Mouse (Mus musculus): ENCODE data around the gene Dgcr6. TPM values are rescaled to one million over a fixed set of nuclear protein-coding genes. Genes with fewer than 3 reads are reported as not detected.

Gene Dgcr6
- polyA plus RNA-seq, 1 experiment from 2014 or later: 82.8 TPM

DNA sequence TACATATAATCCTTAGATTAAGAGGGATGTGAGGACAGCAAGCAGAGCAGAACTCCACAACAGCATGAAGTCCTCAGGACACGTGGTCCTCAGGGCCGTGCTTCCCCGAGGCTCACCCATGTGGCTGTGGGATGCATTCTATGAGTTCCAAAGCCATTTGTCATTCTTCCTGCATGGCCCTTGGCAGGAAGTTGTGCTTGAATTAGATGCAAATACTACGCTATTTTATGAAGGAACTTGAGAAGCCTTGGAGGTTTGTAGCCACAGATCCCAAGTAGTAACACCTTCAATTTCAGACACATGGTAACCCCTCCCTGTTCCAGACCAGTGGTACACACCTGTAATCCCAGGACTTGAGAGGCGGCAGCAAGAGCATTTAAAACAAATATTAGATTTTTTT lies 43.7 kb downstream of the Dgcr6 start:
- no peaks in the 10 kb centered on the region for H3K27me3 ChIP-seq (ENCODE audit: control insufficient read depth, insufficient read depth, low read length)
- no peak; the same call in 1 of the 2 replicates for ATAC-seq (ENCODE audit: low FRiP score, low TSS enrichment)
- no peaks in the 10 kb centered on the region for H3K9me3 ChIP-seq (ENCODE audit: control insufficient read depth, low read length)
- 32% methylated on average over 5 of the region's 5 CpGs for WGBS
- H3K9ac ChIP-seq (ENCODE audit: low read length): no peak overlapping the region
- DNase-seq (ENCODE audit: low spot score): no peak
- TF ChIP-seq CTCF (IDR thresholded peaks at IDR 0.05; ENCODE audit: low read depth) (no peak), EP300 (optimal IDR thresholded peaks at IDR 0.05) (no peak)
- H3K4me1 ChIP-seq (replicated peaks; ENCODE audit: control insufficient read depth, insufficient read depth): no peaks in the 10 kb centered on the region
- no peak overlapping the region for H3K4me3 ChIP-seq (ENCODE audit: low read depth, low read length)
- H3K27ac ChIP-seq (replicated peaks): no peak overlapping the region
- no peak overlapping the region for H3K4me2 ChIP-seq (replicated peaks; ENCODE audit: low read depth)
- H3K36me3 ChIP-seq (ENCODE audit: control insufficient read depth, insufficient read depth, low read length): no peaks in the 10 kb centered on the region

GRCm38 (mm10) chr16:18102816-18103215 lies 50.2 kb downstream of the Dgcr6 start:
- TF ChIP-seq EP300 (optimal IDR thresholded peaks at IDR 0.05) (no peak), CTCF (IDR thresholded peaks at IDR 0.05; ENCODE audit: low read depth) (no peak)
- Histone ChIP-seq H3K4me2 (replicated peaks; ENCODE audit: low read depth) (no peak overlapping the region), H3K9me3 (ENCODE audit: control insufficient read depth, low read length) (no peaks in the 10 kb centered on the region), H3K4me1 (replicated peaks; ENCODE audit: control insufficient read depth, insufficient read depth) (no peaks in the 10 kb centered on the region), H3K27me3 (ENCODE audit: control insufficient read depth, insufficient read depth, low read length) (no peaks in the 10 kb centered on the region), H3K9ac (ENCODE audit: low read length) (no peak overlapping the region), H3K27ac (replicated peaks) (no peak overlapping the region), H3K36me3 (ENCODE audit: control insufficient read depth, insufficient read depth, low read length) (no peaks in the 10 kb centered on the region), H3K4me3 (ENCODE audit: low read depth, low read length) (no peak overlapping the region)
- ATAC-seq (ENCODE audit: low FRiP score, low TSS enrichment): no peak
- WGBS: 56% methylated on average over 4 of the region's 4 CpGs
- DNase-seq (ENCODE audit: low spot score): no peak

- DNase-seq (ENCODE audit: low spot score): no peak
- WGBS: 63% methylated on average over 1 of the region's 1 CpGs
- Histone ChIP-seq H3K27ac (replicated peaks) (no peak overlapping the region), H3K9me3 (ENCODE audit: control insufficient read depth, low read length) (no peaks in the 10 kb centered on the region), H3K4me1 (replicated peaks; ENCODE audit: control insufficient read depth, insufficient read depth) (no peaks in the 10 kb centered on the region), H3K4me2 (replicated peaks; ENCODE audit: low read depth) (no peak overlapping the region), H3K27me3 (ENCODE audit: control insufficient read depth, insufficient read depth, low read length) (no peaks in the 10 kb centered on the region), H3K36me3 (ENCODE audit: control insufficient read depth, insufficient read depth, low read length) (no peaks in the 10 kb centered on the region), H3K4me3 (ENCODE audit: low read depth, low read length) (no peak overlapping the region), H3K9ac (ENCODE audit: low read length) (no peak overlapping the region)
- no peak for ATAC-seq (ENCODE audit: low FRiP score, low TSS enrichment)
- no peak for TF ChIP-seq CTCF (IDR thresholded peaks at IDR 0.05; ENCODE audit: low read depth)
- TF ChIP-seq EP300 (optimal IDR thresholded peaks at IDR 0.05): no peak
Measured at GRCm38 (mm10) chr16:18103366-18103765, 50.7 kb downstream of the Dgcr6 start.

DNA sequence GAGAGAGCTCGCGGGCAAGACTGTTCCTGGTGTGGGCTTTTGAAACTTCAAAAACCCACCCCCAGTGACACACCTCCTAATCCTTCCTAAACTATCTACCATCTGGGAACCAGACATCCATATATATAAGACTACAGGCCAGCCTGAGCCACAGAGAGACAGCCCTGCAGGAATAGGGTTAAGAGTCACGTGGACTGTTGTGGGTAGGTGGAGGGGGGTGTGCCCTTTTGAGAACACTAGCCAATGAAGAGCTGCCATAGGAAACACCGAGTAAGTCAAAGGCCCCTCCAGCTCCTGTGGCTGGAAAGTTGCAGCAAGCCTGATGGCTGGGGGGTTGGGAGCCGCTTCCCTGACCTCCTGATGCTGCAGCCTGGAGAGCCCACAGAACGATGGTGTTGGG lies 51.1 kb downstream of the Dgcr6 start:
- Histone ChIP-seq H3K9me3 (ENCODE audit: control insufficient read depth, low read length) (no peaks in the 10 kb centered on the region), H3K27ac (replicated peaks) (no peak overlapping the region), H3K4me2 (replicated peaks; ENCODE audit: low read depth) (no peak overlapping the region), H3K9ac (ENCODE audit: low read length) (no peak overlapping the region), H3K4me1 (replicated peaks; ENCODE audit: control insufficient read depth, insufficient read depth) (no peaks in the 10 kb centered on the region), H3K27me3 (ENCODE audit: control insufficient read depth, insufficient read depth, low read length) (no peaks in the 10 kb centered on the region), H3K36me3 (ENCODE audit: control insufficient read depth, insufficient read depth, low read length) (no peaks in the 10 kb centered on the region), H3K4me3 (ENCODE audit: low read depth, low read length) (no peak overlapping the region)
- ATAC-seq (ENCODE audit: low FRiP score, low TSS enrichment) (no peak), DNase-seq (ENCODE audit: low spot score) (no peak)
- WGBS: 37% methylated on average over 6 of the region's 6 CpGs
- TF ChIP-seq EP300 (optimal IDR thresholded peaks at IDR 0.05) (no peak), CTCF (IDR thresholded peaks at IDR 0.05; ENCODE audit: low read depth) (no peak)

DNA sequence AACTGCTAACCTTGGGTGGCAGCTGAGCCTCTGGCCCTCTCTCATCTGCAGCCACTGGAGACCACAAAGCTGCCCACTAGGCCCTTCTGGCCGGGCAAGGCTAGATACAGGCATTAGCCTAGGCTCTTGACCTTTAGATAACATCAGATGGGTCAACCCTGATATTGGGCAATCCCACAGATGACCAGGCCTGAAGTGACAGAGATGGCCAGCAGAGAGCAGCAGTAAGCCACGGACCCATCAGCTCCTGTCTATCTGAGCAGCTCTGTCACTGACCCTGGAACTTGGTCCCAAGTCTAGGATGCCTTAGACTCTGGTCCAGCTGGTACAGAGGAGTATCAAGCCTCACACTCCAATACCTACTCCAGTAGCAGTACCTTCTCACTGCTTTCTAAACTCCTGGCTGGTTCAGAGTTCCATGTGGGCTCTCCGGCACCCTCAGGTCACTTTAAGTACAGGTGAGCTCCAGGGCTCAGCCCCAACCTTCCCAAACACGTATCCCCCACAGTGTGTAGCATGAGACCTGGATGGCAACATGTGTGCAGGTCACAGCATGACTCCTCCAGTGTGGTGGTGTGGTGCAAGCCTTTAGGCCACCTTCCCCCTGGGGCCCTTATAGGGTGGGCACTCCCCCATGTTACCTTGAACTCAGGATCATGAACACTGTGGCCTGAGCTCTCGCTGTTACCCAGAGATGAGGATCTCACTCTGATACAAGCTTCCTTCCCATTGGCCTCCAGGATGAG lies 55.7 kb downstream of the Dgcr6 start:
- ATAC-seq (ENCODE audit: low FRiP score, low TSS enrichment): peak; percentile 74

GRCm38 (mm10) chr16:18111042-18111441 lies 58.4 kb downstream of the Dgcr6 start:
- Histone ChIP-seq H3K27ac (replicated peaks) (no peak overlapping the region), H3K4me2 (replicated peaks; ENCODE audit: low read depth) (no peak overlapping the region), H3K36me3 (ENCODE audit: control insufficient read depth, insufficient read depth, low read length) (no peaks in the 10 kb centered on the region), H3K4me3 (ENCODE audit: low read depth, low read length) (no peak overlapping the region), H3K4me1 (replicated peaks; ENCODE audit: control insufficient read depth, insufficient read depth) (no peaks in the 10 kb centered on the region), H3K9ac (ENCODE audit: low read length) (no peak overlapping the region), H3K27me3 (ENCODE audit: control insufficient read depth, insufficient read depth, low read length) (no peaks in the 10 kb centered on the region), H3K9me3 (ENCODE audit: control insufficient read depth, low read length) (no peaks in the 10 kb centered on the region)
- ATAC-seq (ENCODE audit: low FRiP score, low TSS enrichment): no peak
- TF ChIP-seq EP300 (optimal IDR thresholded peaks at IDR 0.05) (no peak), CTCF (IDR thresholded peaks at IDR 0.05; ENCODE audit: low read depth) (no peak)
- no peak for DNase-seq (ENCODE audit: low spot score)
- 88% methylated on average over 7 of the region's 7 CpGs for WGBS

More for the DNA sequence above, 55.7 kb downstream of the Dgcr6 start:
- no peaks in the 10 kb centered on the region for H3K27me3 ChIP-seq (ENCODE audit: control insufficient read depth, insufficient read depth, low read length)
- no peaks in the 10 kb centered on the region for H3K36me3 ChIP-seq (ENCODE audit: control insufficient read depth, insufficient read depth, low read length)
- no peaks in the 10 kb centered on the region for H3K9me3 ChIP-seq (ENCODE audit: control insufficient read depth, low read length)
- DNase-seq (ENCODE audit: low spot score): peak; percentile 72
- H3K9ac ChIP-seq (ENCODE audit: low read length): no peak overlapping the region
- H3K4me3 ChIP-seq (ENCODE audit: low read depth, low read length): no peak overlapping the region
- no peaks in the 10 kb centered on the region for H3K4me1 ChIP-seq (replicated peaks; ENCODE audit: control insufficient read depth, insufficient read depth)
- TF ChIP-seq EP300 (optimal IDR thresholded peaks at IDR 0.05): no peak
- peak; percentile 88 for TF ChIP-seq CTCF (IDR thresholded peaks at IDR 0.05; ENCODE audit: low read depth)
- H3K27ac ChIP-seq (replicated peaks): no peak overlapping the region
- H3K4me2 ChIP-seq (replicated peaks; ENCODE audit: low read depth): no peak overlapping the region
- WGBS: 57% methylated on average over 5 of the region's 5 CpGs
